Mouse (Mus musculus) left cerebral cortex, adult 2 months (tissue): ENCODE measurements around the gene Itgb2l. TPM values are rescaled to one million over a fixed set of nuclear protein-coding genes. Genes with fewer than 3 reads are reported as not detected.

Experiments used
- DNase-seq, 2 experiments: peaks; one replicate each; pipeline ENCODE4 v3.0.0; 2021 to 2022; ENCODE audit warnings: low spot score in 2 of 2, mixed read lengths in 1 of 2; ENCODE audit errors: extremely low spot score in 1 of 2
- H3K27ac ChIP-seq: fragments of 200-600 bp; 2 replicates; pipeline ENCODE4 v1.8.1; 2022
- H3K4me3 ChIP-seq: fragments of 200-600 bp; 2 replicates; pipeline ENCODE4 v1.8.1; 2022
- CTCF ChIP-seq: fragments of 200-600 bp; IDR thresholded peaks from 2 replicates; pipeline ENCODE4 v1.8.1; 2022; ENCODE audit warnings: antibody characterized with exemption, mild to moderate bottlenecking, moderate library complexity
- intact Hi-C: fragments of 180-260 bp; cut with DNase I; formaldehyde crosslinking; loops from one replicate; pipeline ENCODE4 v1.15.1; 2025
- total RNA-seq, 2 experiments: library from RNA; stranded (reverse); gene quantifications; 2 replicates each; pipeline ENCODE4 v1.2.3; 2021

Gene Itgb2l
- total RNA-seq, 2 experiments from 2014 or later, result not detected

- TF ChIP-seq CTCF, result no peak
- Histone ChIP-seq H3K27ac (no peak overlapping the region), H3K4me3 (no peak overlapping the region)
- intact Hi-C loops, result no loop called here
- no peak for DNase-seq
Measured at GRCm38 (mm10) chr16:96425044-96425443, 18.4 kb downstream of the Itgb2l start.

- TF ChIP-seq CTCF, result no peak
- DNase-seq, result no peak
- no peak overlapping the region for H3K27ac ChIP-seq
- intact Hi-C loops, result no loop called here
- no peak overlapping the region for H3K4me3 ChIP-seq
Measured at GRCm38 (mm10) chr16:96408064-96408465, 35.4 kb downstream of the Itgb2l start.

- H3K27ac ChIP-seq, result no peak overlapping the region
- no peak for TF ChIP-seq CTCF
- no peak for DNase-seq
- intact Hi-C loops, result no loop called here
- no peak overlapping the region for H3K4me3 ChIP-seq
Measured at GRCm38 (mm10) chr16:96406312-96406711, 37.1 kb downstream of the Itgb2l start.

- intact Hi-C loops, result no loop called here
- no peak overlapping the region for H3K4me3 ChIP-seq
- no peak for DNase-seq
- TF ChIP-seq CTCF, result no peak
- H3K27ac ChIP-seq, result no peak overlapping the region
Measured at GRCm38 (mm10) chr16:96402294-96402693, 41.1 kb downstream of the Itgb2l start.

GRCm38 (mm10) chr16:96400046-96400445 lies 43.4 kb downstream of the Itgb2l start:
- intact Hi-C loops, result no loop called here
- no peak for TF ChIP-seq CTCF
- Histone ChIP-seq H3K27ac (no peak overlapping the region), H3K4me3 (no peak overlapping the region)
- no peak for DNase-seq

- intact Hi-C loops, result no loop called here
- TF ChIP-seq CTCF, result no peak
- Histone ChIP-seq H3K4me3 (no peak overlapping the region), H3K27ac (no peak overlapping the region)
- DNase-seq, result no peak
Measured at GRCm38 (mm10) chr16:96398806-96399205, 44.6 kb downstream of the Itgb2l start.

- Histone ChIP-seq H3K4me3 (no peak overlapping the region), H3K27ac (no peak overlapping the region)
- no peak for DNase-seq
- TF ChIP-seq CTCF, result no peak
- intact Hi-C loops, result no loop called here
Measured at GRCm38 (mm10) chr16:96396013-96396650, 47.3 kb downstream of the Itgb2l start.

- no peak for TF ChIP-seq CTCF
Measured at GRCm38 (mm10) chr16:96395516-96395915, 47.9 kb downstream of the Itgb2l start.

GRCm38 (mm10) chr16:96391070-96391469 lies 52.3 kb downstream of the Itgb2l start:
- Histone ChIP-seq H3K4me3 (no peak overlapping the region), H3K27ac (no peak overlapping the region)
- intact Hi-C loops, result no loop called here
- peak; percentile 3; the same call in 1 of the 2 replicates for TF ChIP-seq CTCF
- DNase-seq, result no peak

More at GRCm38 (mm10) chr16:96395516-96395915, 47.9 kb downstream of the Itgb2l start:
- Histone ChIP-seq H3K4me3 (no peak overlapping the region), H3K27ac (no peak overlapping the region)
- DNase-seq, result no peak
- intact Hi-C loops, result no loop called here

GRCm38 (mm10) chr16:96388481-96388880 lies 54.9 kb downstream of the Itgb2l start:
- DNase-seq, result no peak
- TF ChIP-seq CTCF, result no peak
- intact Hi-C loops, result no loop called here
- Histone ChIP-seq H3K27ac (no peak overlapping the region), H3K4me3 (no peak overlapping the region)

- no peak for TF ChIP-seq CTCF
- H3K27ac ChIP-seq, result no peak overlapping the region
- intact Hi-C loops, result no loop called here
- no peak overlapping the region for H3K4me3 ChIP-seq
- no peak for DNase-seq
Measured at GRCm38 (mm10) chr16:96387685-96388371, 55.6 kb downstream of the Itgb2l start.

GRCm38 (mm10) chr16:96384741-96385140 lies 58.7 kb downstream of the Itgb2l start:
- TF ChIP-seq CTCF, result no peak
- H3K27ac ChIP-seq, result no peak overlapping the region
- H3K4me3 ChIP-seq, result no peak overlapping the region
- DNase-seq, result no peak
- intact Hi-C loops, result no loop called here
